Mouse (Mus musculus): ENCODE results near the gene Lrig3.

Lrig3 gene

DNA sequence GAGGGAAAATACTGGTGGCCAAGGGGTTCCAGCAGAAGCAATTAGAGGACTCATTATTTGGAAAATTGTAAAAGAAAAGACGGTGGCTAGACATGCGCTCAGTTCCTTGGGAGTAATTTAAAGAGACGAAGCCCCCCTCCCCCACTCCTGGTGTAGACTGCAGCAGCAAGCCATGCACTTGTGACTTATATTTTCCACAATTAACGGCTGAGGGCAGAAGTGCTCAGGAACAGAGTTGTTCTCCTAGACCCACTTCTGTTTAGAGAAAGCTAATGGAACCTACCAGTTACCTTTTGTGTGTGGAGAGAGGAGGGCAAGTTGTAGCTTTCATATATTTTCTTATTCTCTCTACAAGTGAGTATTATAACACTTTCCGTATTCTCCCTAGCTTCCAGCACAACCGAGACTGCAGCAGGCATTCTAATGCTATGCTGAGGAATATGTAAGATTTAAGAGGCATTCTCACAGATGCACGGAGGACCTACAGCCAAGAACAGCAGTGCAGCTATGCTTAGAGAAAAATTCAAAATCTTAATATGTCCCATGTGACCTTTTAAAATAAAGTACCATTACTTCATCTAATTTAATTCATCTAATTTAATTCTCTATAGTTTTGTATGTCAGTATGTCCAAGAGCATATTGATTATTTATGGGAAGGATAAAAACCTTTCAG lies 63.6 kb downstream of the Lrig3 start:
- H3K9me3 ChIP-seq (ENCODE audit: low read length) = peaks cover 60% of the 10 kb centered on the region
- no peak overlapping the region for H3K4me3 ChIP-seq (replicated peaks; ENCODE audit: low read length)
- H3K27me3 ChIP-seq (ENCODE audit: insufficient read depth, low read length) = no peaks in the 10 kb centered on the region
- H3K4me1 ChIP-seq (replicated peaks; ENCODE audit: low read depth, low read length) = no peaks in the 10 kb centered on the region
- TF ChIP-seq CTCF (conservative IDR thresholded peaks at IDR 0.05; ENCODE audit: low read length) (no peak), POU5F1 (IDR thresholded peaks at IDR 0.05; ENCODE audit: borderline replicate concordance, low read length) (no peak), NANOG (IDR thresholded peaks at IDR 0.05; ENCODE audit: borderline replicate concordance, low read length) (no peak)
- H3K36me3 ChIP-seq (ENCODE audit: insufficient read depth, low read length) = no peaks in the 10 kb centered on the region

DNA sequence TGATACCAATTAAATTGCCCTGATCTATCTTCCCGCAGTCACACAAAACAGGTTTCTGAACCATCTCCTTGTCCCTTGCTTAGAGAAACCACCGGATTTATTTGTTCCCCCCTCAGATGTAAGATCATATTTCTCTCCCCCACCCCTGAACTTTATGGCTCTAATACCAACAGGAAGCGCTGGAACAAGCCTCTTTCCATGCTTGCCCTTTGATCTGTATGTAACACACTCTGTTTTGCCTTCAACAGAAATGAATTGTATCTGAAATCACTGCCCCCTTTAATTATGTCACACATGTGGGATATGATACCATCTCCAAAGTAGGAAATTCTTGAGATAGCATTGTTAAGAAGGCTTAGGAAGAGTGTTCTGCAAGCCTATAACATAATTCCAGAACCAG lies 90.9 kb downstream of the Lrig3 start:
- no peaks in the 10 kb centered on the region for H3K36me3 ChIP-seq (ENCODE audit: insufficient read depth, low read length)
- no peaks in the 10 kb centered on the region for H3K4me1 ChIP-seq (replicated peaks; ENCODE audit: low read depth, low read length)
- H3K9me3 ChIP-seq (ENCODE audit: low read length) = no peaks in the 10 kb centered on the region
- no peak overlapping the region for H3K4me3 ChIP-seq (replicated peaks; ENCODE audit: low read length)
- H3K27me3 ChIP-seq (ENCODE audit: insufficient read depth, low read length) = no peaks in the 10 kb centered on the region
- TF ChIP-seq NANOG (IDR thresholded peaks at IDR 0.05; ENCODE audit: borderline replicate concordance, low read length) (no peak), CTCF (conservative IDR thresholded peaks at IDR 0.05; ENCODE audit: low read length) (no peak), POU5F1 (IDR thresholded peaks at IDR 0.05; ENCODE audit: borderline replicate concordance, low read length) (no peak)

DNA sequence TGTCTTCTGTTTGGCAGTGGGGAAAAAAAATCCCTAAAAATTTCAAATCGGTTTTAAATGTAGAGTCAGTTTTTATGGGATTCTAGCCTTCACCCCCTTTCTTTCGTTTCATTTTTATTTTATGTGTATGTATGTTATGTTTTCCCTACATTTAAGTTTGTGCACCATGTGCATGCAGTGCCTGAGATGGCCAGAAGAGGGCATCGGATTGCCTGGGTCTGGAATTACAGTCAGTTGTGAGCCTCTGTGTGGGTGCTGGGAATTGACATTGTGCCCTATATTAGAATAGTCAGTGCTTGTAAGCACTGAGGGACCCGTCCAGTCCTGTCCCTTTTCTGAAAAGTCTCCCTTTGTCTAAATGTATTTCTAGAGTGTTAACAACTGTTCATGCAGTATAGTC lies 96.8 kb downstream of the Lrig3 start:
- TF ChIP-seq NANOG (IDR thresholded peaks at IDR 0.05; ENCODE audit: borderline replicate concordance, low read length) (no peak), CTCF (conservative IDR thresholded peaks at IDR 0.05; ENCODE audit: low read length) (peak; percentile 63), POU5F1 (IDR thresholded peaks at IDR 0.05; ENCODE audit: borderline replicate concordance, low read length) (no peak)
- Histone ChIP-seq H3K36me3 (ENCODE audit: insufficient read depth, low read length) (no peaks in the 10 kb centered on the region), H3K4me3 (replicated peaks; ENCODE audit: low read length) (no peak overlapping the region), H3K9me3 (ENCODE audit: low read length) (no peaks in the 10 kb centered on the region), H3K4me1 (replicated peaks; ENCODE audit: low read depth, low read length) (no peaks in the 10 kb centered on the region), H3K27me3 (ENCODE audit: insufficient read depth, low read length) (no peaks in the 10 kb centered on the region)

Data from E14TG2a.4 (cell line).